Mouse (Mus musculus): Measurements from ENCODE around the gene E4f1. TPM values are rescaled to one million over a fixed set of nuclear protein-coding genes. Genes with fewer than 3 reads are reported as not detected.

The E4f1 gene
- polyA plus RNA-seq, 1 experiment: 9.7 TPM

DNA sequence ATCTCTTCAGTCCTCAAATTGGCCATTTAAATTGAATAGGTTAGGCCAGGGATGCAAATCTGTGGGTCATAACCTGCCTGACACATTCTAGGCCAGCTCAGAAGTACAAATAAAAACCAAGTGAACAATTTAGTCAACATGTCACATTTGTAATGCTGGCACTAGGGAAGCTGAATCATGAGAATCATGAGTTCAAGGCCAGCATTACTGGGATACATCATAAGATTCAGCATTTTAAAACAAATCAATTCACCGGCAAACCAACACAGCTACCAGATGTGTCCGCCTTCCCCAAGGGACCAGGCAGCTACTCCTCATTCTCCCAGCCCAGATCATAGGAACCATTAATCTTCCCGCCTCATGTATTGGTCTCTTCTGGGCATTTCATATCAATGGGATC is 13.4 kb upstream of the E4f1 start:
- peaks cover 39% of the 10 kb centered on the region for H3K27me3 ChIP-seq (replicated peaks)
- no peak for TF ChIP-seq FLI1 (IDR thresholded peaks at IDR 0.05; ENCODE audit: low read length)
- TF ChIP-seq GATA1 (IDR thresholded peaks at IDR 0.05; ENCODE audit: borderline replicate concordance, low read length): no peak
- H3K4me3 ChIP-seq (replicated peaks): no peak overlapping the region
- peaks cover 32% of the 10 kb centered on the region for H3K4me1 ChIP-seq
- H3K9me3 ChIP-seq: no peaks in the 10 kb centered on the region; the same call in 1 of the 2 replicates
- no peaks in the 10 kb centered on the region for H3K36me3 ChIP-seq (replicated peaks; ENCODE audit: low read length)

DNA sequence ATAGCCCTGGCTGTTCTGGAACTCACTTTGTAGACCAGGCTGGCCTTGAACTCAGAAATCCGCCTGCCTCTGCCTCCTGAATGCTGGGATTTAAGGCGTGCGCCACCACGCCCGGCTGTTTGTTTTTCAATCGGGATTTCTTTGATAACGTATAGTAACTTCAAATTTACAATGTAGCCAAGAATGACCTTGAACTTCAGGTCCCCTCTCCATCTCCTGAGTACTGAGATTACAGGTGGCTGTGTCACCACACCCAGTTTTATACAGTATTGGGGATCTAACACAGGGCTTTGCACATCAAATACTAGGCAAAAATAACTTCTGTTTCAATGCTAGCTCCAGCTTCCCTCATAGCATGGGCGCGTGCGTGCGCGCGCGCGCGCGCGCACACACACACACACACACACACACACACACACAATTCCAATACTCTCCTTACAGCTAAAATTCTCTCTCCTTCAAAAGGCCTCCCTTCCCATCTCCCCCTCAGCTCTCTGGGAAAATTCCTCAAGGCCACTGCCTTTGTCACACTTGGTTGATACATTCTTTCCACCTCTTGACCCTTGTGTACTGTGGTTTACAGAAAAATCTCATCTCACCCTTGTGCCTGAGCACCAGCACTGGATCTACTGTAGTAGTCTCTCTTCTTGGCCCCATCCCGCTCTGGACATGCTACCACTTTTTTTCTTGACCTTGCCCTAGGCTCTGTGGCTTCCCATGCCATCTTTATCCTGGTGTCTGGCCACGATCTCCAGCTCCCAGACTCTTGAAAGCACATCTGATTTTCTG is 11.1 kb upstream of the E4f1 start:
- H3K9me3 ChIP-seq: no peaks in the 10 kb centered on the region
- H3K4me1 ChIP-seq: peaks cover 39% of the 10 kb centered on the region
- TF ChIP-seq FLI1 (IDR thresholded peaks at IDR 0.05; ENCODE audit: low read length) (no peak), GATA1 (IDR thresholded peaks at IDR 0.05; ENCODE audit: borderline replicate concordance, low read length) (no peak)
- no peak overlapping the region for H3K4me3 ChIP-seq (replicated peaks)
- H3K36me3 ChIP-seq (replicated peaks; ENCODE audit: low read length): peaks cover 19% of the 10 kb centered on the region
- peaks cover 19% of the 10 kb centered on the region for H3K27me3 ChIP-seq (replicated peaks)

DNA sequence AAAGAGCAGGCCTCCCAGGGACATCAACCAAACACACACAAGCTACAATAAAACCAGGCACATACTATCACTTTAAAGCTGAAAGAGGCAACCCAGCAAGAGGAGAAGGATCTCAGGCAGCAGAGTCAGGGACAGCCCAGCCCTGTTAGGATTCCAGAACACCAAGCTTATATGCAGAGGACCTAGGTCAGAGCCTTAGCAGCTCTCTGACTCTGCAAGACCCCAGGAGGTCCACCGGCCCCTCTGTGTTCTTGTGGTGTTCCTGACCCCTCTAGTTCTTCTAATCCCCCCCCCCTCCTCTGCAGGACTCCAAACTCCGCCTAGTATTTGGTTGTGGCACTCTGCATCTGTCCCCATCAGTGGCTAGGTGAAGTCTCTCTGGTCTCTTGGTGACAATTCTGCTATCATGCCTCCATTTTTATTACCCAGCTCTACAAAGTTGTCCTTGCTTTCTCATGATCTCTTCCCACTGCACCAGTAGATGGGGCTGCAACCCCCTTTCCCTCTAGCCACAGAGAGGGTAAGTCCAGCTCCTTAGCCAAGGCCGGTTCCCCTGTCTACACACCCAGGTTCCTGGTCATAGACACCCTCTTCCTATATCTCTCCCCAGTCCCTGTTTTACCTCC is 10.2 kb upstream of the E4f1 start:
- no peaks in the 10 kb centered on the region for H3K9me3 ChIP-seq

DNA sequence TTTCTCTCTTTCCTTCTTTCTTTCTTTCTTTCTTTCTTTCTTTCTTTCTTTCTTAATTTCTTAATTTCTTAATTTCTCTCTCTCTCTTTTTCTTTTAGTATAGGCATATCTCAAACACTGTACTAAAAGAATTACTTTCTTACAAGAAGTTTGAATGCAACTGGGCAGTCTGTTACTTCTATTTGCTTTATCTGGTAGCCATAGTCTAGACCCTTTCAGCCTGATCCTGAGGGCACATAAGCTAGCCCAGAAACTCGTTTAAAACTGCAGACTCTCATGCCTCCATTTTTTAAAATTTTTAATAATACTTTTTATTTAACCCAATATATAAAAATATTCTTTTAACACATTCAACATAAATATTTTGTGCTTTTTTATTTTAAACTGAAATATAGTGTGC is 9.3 kb upstream of the E4f1 start:
- Histone ChIP-seq H3K27me3 (replicated peaks) (peaks cover 5% of the 10 kb centered on the region), H3K4me3 (replicated peaks) (peak overlapping the region; percentile 96), H3K36me3 (replicated peaks; ENCODE audit: low read length) (peaks cover 36% of the 10 kb centered on the region), H3K4me1 (peaks cover 32% of the 10 kb centered on the region), H3K9me3 (no peaks in the 10 kb centered on the region)
- TF ChIP-seq FLI1 (IDR thresholded peaks at IDR 0.05; ENCODE audit: low read length) (no peak), GATA1 (IDR thresholded peaks at IDR 0.05; ENCODE audit: borderline replicate concordance, low read length) (no peak)

More for the DNA sequence above, 10.2 kb upstream of the E4f1 start:
- Histone ChIP-seq H3K36me3 (replicated peaks; ENCODE audit: low read length) (peaks cover 28% of the 10 kb centered on the region), H3K4me3 (replicated peaks) (peak overlapping the region; percentile 83), H3K4me1 (peaks cover 35% of the 10 kb centered on the region), H3K27me3 (replicated peaks) (peaks cover 12% of the 10 kb centered on the region)
- no peak for TF ChIP-seq FLI1 (IDR thresholded peaks at IDR 0.05; ENCODE audit: low read length)
- no peak for TF ChIP-seq GATA1 (IDR thresholded peaks at IDR 0.05; ENCODE audit: borderline replicate concordance, low read length)

DNA sequence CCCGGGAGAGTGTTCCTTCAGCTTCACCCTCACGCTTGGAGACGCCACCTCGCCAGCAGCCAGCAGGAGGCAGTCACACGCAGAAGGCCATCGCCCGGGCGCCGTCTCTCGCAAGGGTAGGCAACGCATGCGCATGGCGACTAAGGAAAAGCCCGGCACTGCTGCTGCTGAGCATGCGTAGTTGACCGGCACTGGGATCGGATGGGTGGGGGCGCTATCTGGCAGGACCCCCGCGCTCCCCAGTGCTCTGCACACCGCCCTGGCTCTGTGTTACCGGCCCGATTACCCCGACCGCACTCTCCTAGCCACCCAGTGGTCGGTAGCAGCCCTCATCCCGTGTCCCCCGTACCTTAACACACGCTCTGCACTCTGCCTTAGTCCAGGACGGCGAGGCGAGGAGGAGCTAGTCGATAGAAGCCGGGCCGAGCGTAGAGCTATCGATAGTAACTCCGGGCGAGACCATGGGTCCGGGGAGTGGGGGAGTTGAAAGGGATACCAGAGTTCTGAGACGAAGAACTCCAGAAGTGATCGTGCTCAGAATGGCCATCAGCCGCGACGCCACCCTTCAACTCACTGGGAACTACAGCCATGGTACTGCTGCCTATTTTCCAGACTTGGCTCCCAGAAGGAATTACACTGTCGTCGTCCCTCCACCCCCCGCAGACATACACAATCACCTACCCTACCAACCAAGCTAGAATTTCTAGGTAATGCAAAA is 8.7 kb upstream of the E4f1 start, which contains the start of gene Mlst8:
Gene Mlst8 (minus strand): TSS at position 416 of the 718 bp plus-strand sequence.
- Histone ChIP-seq H3K27me3 (replicated peaks) (peaks cover 5% of the 10 kb centered on the region), H3K36me3 (replicated peaks; ENCODE audit: low read length) (peaks cover 43% of the 10 kb centered on the region), H3K4me3 (replicated peaks) (peak within 1 kb of the TSS; percentile 96), H3K9me3 (no peaks in the 10 kb centered on the region), H3K4me1 (peaks cover 36% of the 10 kb centered on the region)
- TF ChIP-seq FLI1 (IDR thresholded peaks at IDR 0.05; ENCODE audit: low read length) (no peak), GATA1 (IDR thresholded peaks at IDR 0.05; ENCODE audit: borderline replicate concordance, low read length) (no peak)

DNA sequence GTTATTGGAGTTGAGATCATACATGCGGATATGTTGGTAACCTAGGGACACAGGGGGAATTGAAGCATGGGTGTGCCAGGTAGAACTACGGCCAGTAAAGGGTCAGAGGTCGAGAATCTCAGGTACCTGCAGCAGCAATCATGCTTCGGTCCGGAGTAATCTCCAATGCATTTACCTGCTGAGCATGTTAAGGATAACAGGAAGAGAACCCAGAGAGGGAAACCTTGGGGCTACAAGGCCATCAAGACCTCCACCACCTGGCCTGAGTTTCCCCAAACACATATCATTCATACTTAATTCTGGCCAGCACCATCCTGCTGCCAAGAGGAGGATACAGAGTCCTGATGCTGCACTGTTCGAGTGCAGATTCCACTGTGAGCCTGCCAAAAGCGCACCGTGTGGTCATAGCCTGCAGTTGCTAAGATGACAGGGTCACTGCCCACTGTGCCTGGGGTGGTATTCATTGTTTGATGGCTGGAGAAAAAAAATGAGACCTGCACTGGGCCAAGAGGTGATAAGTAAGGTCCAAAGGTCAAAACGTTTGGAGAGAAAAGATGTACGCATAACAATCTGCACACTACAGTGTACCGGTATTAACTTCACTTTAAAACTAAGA is 8.0 kb upstream of the E4f1 start:
- Histone ChIP-seq H3K36me3 (replicated peaks; ENCODE audit: low read length) (peaks cover 50% of the 10 kb centered on the region), H3K9me3 (no peaks in the 10 kb centered on the region), H3K4me3 (replicated peaks) (peak overlapping the region; percentile 96), H3K4me1 (peaks cover 43% of the 10 kb centered on the region), H3K27me3 (replicated peaks) (no peaks in the 10 kb centered on the region)
- TF ChIP-seq FLI1 (IDR thresholded peaks at IDR 0.05; ENCODE audit: low read length): no peak
- no peak for TF ChIP-seq GATA1 (IDR thresholded peaks at IDR 0.05; ENCODE audit: borderline replicate concordance, low read length)

DNA sequence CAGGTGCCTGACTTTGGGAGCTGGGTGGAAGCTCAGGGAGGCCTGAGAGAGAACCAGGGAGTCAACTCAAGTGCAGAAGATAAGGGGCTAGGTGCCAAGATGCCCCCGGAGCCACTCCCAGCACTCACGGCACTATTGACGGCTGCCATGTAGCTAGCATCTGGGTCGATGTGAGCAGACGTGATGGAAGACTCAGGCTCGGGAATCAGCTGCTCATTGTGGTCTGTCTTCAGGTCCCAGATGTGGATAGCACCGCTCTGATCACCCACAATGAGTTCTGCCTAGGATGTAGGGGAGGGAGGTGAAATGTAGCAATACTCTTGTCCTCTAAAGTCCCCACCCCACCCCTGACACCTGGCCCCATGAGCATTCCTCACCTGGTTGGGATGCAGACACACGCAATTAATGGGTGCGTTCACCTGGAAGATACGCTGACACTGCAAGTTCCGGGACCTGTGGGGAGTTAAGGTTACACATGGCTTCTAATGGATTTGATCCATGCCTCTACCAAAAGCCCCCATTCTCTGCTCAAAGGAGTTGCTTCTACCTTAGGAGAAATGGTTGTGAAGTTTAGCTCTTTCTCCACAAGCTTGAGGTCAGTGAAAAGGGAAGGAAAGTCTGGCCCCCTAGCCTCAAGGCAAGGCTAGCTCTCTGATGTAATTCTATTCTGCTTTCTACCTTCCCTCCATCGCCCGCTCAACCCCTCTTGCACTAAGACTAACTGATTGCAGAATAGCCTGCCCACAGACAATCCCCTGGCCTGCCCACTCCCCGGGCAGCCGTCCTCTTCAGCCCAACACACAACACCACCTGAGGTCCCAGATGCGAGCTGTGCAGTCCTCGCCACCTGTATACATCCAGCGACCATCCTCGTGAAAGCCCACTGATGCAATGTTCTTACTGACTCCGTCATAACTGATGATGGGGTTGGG is 7.2 kb upstream of the E4f1 start:
- no peaks in the 10 kb centered on the region for H3K27me3 ChIP-seq (replicated peaks)
- peaks cover 58% of the 10 kb centered on the region for H3K36me3 ChIP-seq (replicated peaks; ENCODE audit: low read length)
- H3K4me3 ChIP-seq (replicated peaks): peak overlapping the region; percentile 96
- peaks cover 51% of the 10 kb centered on the region for H3K4me1 ChIP-seq
- H3K9me3 ChIP-seq: no peaks in the 10 kb centered on the region
- no peak for TF ChIP-seq GATA1 (IDR thresholded peaks at IDR 0.05; ENCODE audit: borderline replicate concordance, low read length)
- TF ChIP-seq FLI1 (IDR thresholded peaks at IDR 0.05; ENCODE audit: low read length): no peak

DNA sequence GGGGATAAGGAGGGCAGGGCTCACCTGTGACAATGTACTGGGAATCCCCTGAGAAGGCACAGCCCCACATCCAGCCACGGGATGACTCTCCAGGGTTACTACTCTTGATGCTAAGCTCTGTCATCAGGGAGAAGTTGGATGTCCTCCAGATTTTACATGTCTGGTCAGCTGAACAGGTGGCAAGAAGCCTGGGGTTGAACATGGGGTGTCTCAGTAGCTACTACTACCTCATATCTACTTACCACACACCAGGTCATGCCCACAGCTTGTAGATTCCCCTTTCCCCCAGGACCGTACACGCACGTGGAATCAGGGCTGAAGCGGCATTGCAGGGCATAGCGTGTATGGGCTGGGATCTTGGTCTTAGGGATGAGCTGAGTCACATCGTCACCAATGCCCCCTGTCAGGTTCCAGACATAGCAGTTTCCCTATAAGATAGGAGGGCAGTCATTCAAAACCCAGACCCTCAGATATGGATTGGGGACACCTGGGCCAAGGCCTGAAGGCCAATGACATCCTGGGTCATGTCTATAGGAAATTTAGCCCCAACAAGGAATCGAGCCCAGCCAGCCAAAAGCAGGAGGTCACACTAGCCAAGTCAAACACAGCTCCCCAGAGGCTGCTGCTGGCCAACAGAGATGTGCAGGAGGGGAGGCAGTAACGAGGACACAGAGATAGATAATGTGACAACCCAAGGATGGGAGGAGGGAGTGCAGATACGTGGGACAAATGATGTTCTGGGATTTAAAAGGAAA is 6.1 kb upstream of the E4f1 start:
- Histone ChIP-seq H3K4me1 (peaks cover 56% of the 10 kb centered on the region), H3K36me3 (replicated peaks; ENCODE audit: low read length) (peaks cover 66% of the 10 kb centered on the region), H3K9me3 (no peaks in the 10 kb centered on the region), H3K27me3 (replicated peaks) (no peaks in the 10 kb centered on the region), H3K4me3 (replicated peaks) (peak overlapping the region; percentile 2)
- TF ChIP-seq FLI1 (IDR thresholded peaks at IDR 0.05; ENCODE audit: low read length) (no peak), GATA1 (IDR thresholded peaks at IDR 0.05; ENCODE audit: borderline replicate concordance, low read length) (no peak)
